Mouse (Mus musculus) hindbrain, embryonic 14.5 days (tissue): ENCODE data around the gene Cwf19l1. TPM values are rescaled to one million over a fixed set of nuclear protein-coding genes. Genes with fewer than 3 reads are reported as not detected.
"Not testable (repeated sequence)": the region's sequence is repeated elsewhere in the genome, so short reads cannot be mapped to it uniquely, and the experiment has no call there.

Source experiments
- ATAC-seq: fragments of 200-750 bp; cut with Nextera tagmentation; 2 replicates; pipeline ENCODE4 v1.8.0; 2017; ENCODE audit warnings: moderate number of reproducible peaks, mild to moderate bottlenecking, moderate TSS enrichment, moderate library complexity; ENCODE audit not compliant: low FRiP score
- DNase-seq: peaks from one replicate; pipeline ENCODE4 v3.0.0-alpha.2; 2015; ENCODE audit warnings: low spot score
- H3K27ac ChIP-seq: fragments of 300-500 bp; sonication (generic); 2 replicates; pipeline ENCODE4 v1.5.1; 2014; ENCODE audit warnings: mild to moderate bottlenecking, moderate library complexity
- H3K27me3 ChIP-seq: fragments of 300-500 bp; sonication (generic); 2 replicates; pipeline ENCODE4 v1.6.1; 2014; ENCODE audit warnings: mild to moderate bottlenecking, low read length, mixed read lengths; ENCODE audit not compliant: control insufficient read depth, insufficient read depth
- H3K36me3 ChIP-seq: fragments of 300-500 bp; sonication (generic); replicated peaks from 2 replicates; pipeline ENCODE4 v1.6.1; 2014; ENCODE audit not compliant: control insufficient read depth, insufficient read depth
- H3K4me1 ChIP-seq: fragments of 300-500 bp; sonication (generic); replicated peaks from 2 replicates; pipeline ENCODE4 v1.6.1; 2014; ENCODE audit warnings: antibody characterized with exemption, low read length, mixed read lengths; ENCODE audit not compliant: control insufficient read depth, insufficient read depth
- H3K4me2 ChIP-seq: fragments of 300-500 bp; sonication (generic); replicated peaks from 2 replicates; pipeline ENCODE4 v1.6.1; 2014; ENCODE audit warnings: mild to moderate bottlenecking, moderate library complexity
- H3K4me3 ChIP-seq: fragments of 300-500 bp; sonication (generic); replicated peaks from 2 replicates; pipeline ENCODE4 v1.5.1; 2014; ENCODE audit warnings: mild to moderate bottlenecking, low read length
- H3K9ac ChIP-seq: fragments of 300-500 bp; sonication (generic); 2 replicates; pipeline ENCODE4 v1.6.1; 2014
- H3K9me3 ChIP-seq: fragments of 300-500 bp; sonication (generic); 2 replicates; pipeline ENCODE4 v1.6.1; 2016; ENCODE audit warnings: low read length; ENCODE audit not compliant: control insufficient read depth
- WGBS: fragments of 180-500 bp; shearing (Covaris S2); extraction: QIAGEN DNeasy Blood & Tissue Kit; methylation state at CpG from one replicate; pipeline ENCODE4 v1.1.7; 2014; 5-methylcytosine and 5-hydroxymethylcytosine counted together
- polyA plus RNA-seq: library from polyadenylated mRNA; unstranded; fragments of >200 nt; fragmentation: Nextera tagmentation; extraction: Ambion mirVana; gene quantifications from 2 replicates; pipeline ENCODE4 v1.2.1, GENCODE M21; 2014

The Cwf19l1 gene
- polyA plus RNA-seq, 1 experiment from 2014 or later, result 29.7 TPM

DNA sequence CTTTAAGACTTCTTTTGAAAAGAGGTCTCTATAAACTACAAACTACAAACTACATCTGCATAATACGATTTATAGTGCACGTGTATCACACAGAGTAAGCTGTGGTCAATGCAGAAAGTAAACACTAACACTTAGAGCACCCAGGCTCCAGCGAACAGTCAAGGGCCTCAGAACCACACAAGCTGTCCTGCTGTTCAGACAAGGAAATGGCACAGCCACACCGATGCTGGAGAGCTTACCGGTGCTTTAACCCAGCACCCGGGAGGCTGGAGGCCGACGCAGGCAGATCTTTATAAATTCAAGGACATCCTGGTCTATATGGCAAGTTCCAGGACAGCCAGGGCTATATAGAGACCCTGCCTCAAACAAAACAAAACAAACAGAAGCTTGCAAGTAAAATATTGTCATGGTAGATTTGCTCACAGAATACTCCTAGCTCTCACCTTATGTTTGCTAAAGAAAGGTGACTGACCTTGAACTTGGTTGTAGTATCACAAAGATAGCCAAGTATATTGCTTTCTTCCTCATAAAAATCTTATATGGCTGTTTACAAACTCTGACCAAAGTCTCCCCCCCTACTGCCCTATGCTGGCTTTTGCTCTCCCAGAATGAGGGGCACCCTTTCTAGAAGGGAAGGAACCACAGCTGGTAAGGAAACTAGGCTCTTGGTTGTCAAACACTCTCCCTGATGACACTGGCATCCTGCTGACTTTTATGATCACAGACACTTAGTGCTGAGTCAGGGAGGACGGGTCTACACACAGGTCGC is 7.8 kb downstream of the Cwf19l1 start:
- Histone ChIP-seq H3K9me3 (no peaks in the 10 kb centered on the region), H3K9ac (no peak overlapping the region), H3K4me1 (no peaks in the 10 kb centered on the region), H3K27ac (no peak overlapping the region), H3K27me3 (no peaks in the 10 kb centered on the region), H3K4me3 (no peak overlapping the region), H3K4me2 (no peak overlapping the region), H3K36me3 (peaks cover 89% of the 10 kb centered on the region)
- ATAC-seq, result no peak
- DNase-seq, result no peak
- 96% methylated on average over 10 of the region's 10 CpGs for WGBS

DNA sequence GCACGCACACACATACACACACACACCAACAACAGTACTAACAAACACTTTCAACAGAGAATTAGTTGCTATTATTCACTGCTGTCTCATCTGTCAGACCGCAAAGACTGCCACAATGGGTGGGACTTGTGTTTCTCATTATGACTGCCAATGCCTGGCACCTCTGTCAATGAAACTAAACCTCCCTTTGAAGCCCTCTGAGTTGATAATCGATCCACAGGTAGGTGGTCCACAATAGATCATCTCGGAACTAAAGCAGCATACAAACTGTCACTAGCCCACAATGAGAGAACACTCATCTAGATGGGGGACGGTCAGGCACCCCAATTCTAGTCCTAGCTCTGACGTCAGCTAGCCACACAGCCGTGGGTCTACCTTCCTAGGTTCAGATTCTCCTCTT is 14.5 kb downstream of the Cwf19l1 start:
- DNase-seq, result no peak
- no peak overlapping the region for H3K4me3 ChIP-seq
- H3K36me3 ChIP-seq, result peaks cover 91% of the 10 kb centered on the region
- no peaks in the 10 kb centered on the region for H3K4me1 ChIP-seq
- no peak overlapping the region for H3K27ac ChIP-seq
- no peaks in the 10 kb centered on the region for H3K9me3 ChIP-seq
- H3K9ac ChIP-seq, result no peak overlapping the region
- ATAC-seq, result no peak
- 86% methylated on average over 7 of the region's 7 CpGs for WGBS
- H3K4me2 ChIP-seq, result no peak overlapping the region
- no peaks in the 10 kb centered on the region for H3K27me3 ChIP-seq

DNA sequence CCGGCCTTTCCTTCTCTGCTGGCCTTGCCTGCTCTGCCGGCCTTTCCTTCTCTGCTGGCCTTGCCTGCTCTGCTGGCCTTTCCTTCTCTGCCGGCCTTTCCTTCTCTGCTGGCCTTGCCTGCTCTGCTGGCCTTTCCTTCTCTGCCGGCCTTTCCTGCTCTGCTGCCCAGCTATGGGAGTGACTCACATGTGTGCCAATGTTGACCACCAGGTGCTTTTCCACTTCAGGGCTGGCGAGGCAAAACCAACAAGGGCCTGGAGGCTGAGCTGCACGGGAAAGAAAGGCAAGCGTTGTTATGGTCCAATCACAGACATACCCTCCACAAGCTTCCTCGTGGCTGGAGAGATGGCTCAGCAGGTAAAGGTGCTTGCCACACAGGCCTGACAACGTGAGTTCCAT is 15.0 kb downstream of the Cwf19l1 start:
- not testable (repeated sequence) for H3K4me2 ChIP-seq, H3K9me3 ChIP-seq, H3K27ac ChIP-seq, H3K4me3 ChIP-seq, ATAC-seq, H3K4me1 ChIP-seq, H3K9ac ChIP-seq, H3K27me3 ChIP-seq, DNase-seq
- 89% methylated on average over 7 of the region's 9 CpGs for WGBS
- H3K36me3 ChIP-seq, result peaks cover 96% of the 10 kb centered on the region

DNA sequence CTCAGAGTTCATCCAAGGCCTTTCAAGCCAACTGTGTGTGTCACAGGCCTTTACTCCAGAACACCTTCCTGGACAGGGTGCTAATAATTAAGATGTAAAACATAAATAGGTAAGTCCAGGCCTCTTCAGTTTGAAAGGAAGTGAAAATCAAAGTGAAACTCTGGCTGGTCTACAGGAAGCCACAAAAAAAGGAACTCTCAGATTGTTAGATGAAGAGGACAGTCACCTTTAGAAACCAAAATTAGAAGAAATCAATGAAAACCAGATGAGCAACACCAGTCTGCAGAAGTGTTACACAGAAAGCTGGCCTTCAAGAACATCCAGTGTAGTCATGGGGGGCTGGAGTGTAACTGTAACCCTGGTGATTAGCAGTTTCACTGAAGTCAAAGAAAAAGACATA is 17.9 kb downstream of the Cwf19l1 start:
- H3K9me3 ChIP-seq, result no peaks in the 10 kb centered on the region
- ATAC-seq (no peak), DNase-seq (no peak)
- H3K9ac ChIP-seq, result no peak overlapping the region
- H3K27me3 ChIP-seq, result no peaks in the 10 kb centered on the region
- no peak overlapping the region for H3K4me3 ChIP-seq
- H3K4me2 ChIP-seq, result no peak overlapping the region
- no peaks in the 10 kb centered on the region for H3K4me1 ChIP-seq
- no peak overlapping the region for H3K27ac ChIP-seq
- H3K36me3 ChIP-seq, result peaks cover 94% of the 10 kb centered on the region

DNA sequence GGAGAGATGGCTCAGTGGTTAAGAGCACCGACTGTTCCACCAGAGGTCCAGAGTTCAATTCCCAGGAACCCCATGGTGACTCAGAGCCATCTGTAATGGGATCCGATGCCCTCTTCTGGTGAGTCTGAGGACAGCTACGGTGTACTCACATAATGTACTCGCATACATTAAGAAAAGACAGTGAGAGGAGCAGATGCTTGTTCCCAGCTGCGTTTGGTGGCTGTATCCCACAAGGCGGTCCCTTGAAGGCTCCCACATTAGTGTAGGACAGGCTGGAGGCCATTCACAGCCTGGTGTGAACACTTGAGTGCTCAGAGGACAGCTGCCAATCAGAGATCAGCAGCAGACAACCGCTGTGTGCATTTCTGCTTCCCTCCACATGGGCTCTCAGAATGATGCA is 24.0 kb downstream of the Cwf19l1 start:
- 44% methylated on average over 7 of the region's 7 CpGs for WGBS
- H3K9ac ChIP-seq, result no peak overlapping the region
- DNase-seq (no peak), ATAC-seq (no peak)
- no peak overlapping the region for H3K4me3 ChIP-seq
- H3K4me1 ChIP-seq, result peaks cover 6% of the 10 kb centered on the region; the same call in 1 of the 2 replicates
- H3K4me2 ChIP-seq, result no peak overlapping the region
- peaks cover 64% of the 10 kb centered on the region for H3K36me3 ChIP-seq
- no peaks in the 10 kb centered on the region for H3K9me3 ChIP-seq
- no peak overlapping the region for H3K27ac ChIP-seq
- H3K27me3 ChIP-seq, result no peaks in the 10 kb centered on the region

DNA sequence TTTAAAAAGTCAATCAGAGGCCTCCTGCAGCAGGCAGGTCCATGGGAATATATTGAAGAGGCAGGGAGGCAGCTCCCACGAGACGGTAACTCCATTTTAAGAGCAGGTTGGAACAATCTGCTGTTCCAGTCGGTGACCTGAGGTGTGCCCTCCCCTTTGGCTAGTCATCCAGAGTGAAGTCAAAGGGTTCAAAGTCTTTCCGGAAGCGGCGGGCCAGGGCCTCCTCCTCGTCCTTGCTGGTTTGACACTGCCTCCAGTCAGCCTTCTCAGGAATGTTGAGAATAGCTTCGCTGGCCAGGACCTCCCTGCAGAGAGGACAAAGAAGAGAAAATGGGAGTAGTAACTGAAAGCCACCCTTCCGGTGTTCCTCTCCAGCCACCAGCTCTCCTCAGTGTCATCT is 25.3 kb downstream of the Cwf19l1 start:
- WGBS, result 89% methylated on average over 9 of the region's 9 CpGs
- Histone ChIP-seq H3K9me3 (no peaks in the 10 kb centered on the region), H3K4me2 (no peak overlapping the region), H3K9ac (no peak overlapping the region), H3K27me3 (no peaks in the 10 kb centered on the region), H3K36me3 (peaks cover 52% of the 10 kb centered on the region), H3K4me3 (no peak overlapping the region), H3K4me1 (peaks cover 14% of the 10 kb centered on the region), H3K27ac (no peak overlapping the region)
- ATAC-seq (no peak), DNase-seq (no peak)

DNA sequence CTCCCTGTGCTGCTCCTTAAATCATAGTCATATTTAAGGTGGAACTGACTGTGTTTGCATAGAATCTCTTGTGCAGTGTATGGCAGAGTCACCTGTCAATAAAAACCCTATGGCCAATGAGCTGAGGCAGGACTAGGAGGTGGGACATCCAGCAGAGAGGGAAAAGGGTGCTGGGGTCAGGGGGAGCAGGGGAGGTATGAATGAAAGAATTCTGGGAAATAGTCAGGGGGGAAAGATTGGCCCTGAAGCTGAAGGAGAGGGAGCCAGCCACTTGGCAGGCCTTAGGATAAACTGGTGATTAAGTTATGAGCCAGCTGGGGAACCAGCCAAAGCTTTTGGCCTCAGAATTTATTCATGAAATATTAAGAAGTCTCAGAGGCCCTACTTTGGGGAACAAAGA is 26.7 kb downstream of the Cwf19l1 start:
- Histone ChIP-seq H3K4me3 (no peak overlapping the region), H3K4me2 (no peak overlapping the region), H3K9me3 (no peaks in the 10 kb centered on the region), H3K4me1 (peaks cover 14% of the 10 kb centered on the region), H3K27ac (no peak overlapping the region), H3K36me3 (peaks cover 39% of the 10 kb centered on the region), H3K27me3 (no peaks in the 10 kb centered on the region), H3K9ac (no peak overlapping the region)
- ATAC-seq (no peak), DNase-seq (no peak)

DNA sequence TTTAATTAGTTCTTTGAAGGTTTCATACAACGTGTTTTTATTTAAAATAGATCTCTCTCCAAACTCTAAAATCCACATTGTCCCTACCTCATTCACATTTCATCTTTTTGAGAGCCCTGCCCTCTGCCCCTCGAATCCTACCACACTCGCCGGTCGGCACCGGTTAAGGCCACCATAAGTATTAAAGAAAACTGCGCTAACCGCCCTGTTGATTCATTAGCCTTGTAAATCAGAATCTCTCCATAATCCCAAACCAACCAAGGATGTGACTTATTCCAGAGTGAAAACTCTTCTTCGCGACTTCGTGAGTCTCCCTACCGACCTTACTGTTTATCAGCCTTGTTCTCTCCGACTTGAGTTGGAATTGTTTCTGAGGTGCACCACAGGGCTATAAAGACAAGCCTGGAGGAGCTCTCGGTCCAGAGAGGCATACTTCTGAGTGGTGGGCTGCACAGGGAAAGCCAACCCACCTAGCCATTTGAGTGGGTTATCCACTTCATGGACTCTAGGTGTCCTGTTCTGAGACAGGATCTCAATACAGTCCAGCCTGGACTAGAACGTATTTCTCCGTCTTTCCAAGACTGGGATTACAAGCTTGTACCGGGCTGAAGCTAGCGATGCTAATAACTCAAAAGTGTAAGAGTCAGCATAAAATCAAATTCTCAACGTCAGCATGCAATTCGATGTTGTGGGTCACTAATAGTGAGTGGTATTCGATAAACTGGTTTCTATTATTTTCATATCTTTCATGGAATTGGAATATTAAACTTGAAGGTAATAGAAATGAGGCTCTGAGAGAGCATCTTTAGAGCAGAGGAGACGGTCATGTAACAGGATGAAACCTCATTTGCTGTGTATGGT is 27.8 kb downstream of the Cwf19l1 start:
- H3K4me1 ChIP-seq, result peaks cover 14% of the 10 kb centered on the region
- no peaks in the 10 kb centered on the region for H3K27me3 ChIP-seq
- peak; percentile 21; the same call in 1 of the 2 replicates for ATAC-seq
- 26% methylated on average over 22 of the region's 22 CpGs for WGBS
- no peaks in the 10 kb centered on the region for H3K9me3 ChIP-seq
- H3K27ac ChIP-seq, result peak overlapping the region; percentile 77
- H3K4me3 ChIP-seq, result peak overlapping the region; percentile 96
- peak overlapping the region; percentile 95 for H3K4me2 ChIP-seq
- peaks cover 31% of the 10 kb centered on the region for H3K36me3 ChIP-seq
- no peak for DNase-seq
- peak overlapping the region; percentile 98 for H3K9ac ChIP-seq

DNA sequence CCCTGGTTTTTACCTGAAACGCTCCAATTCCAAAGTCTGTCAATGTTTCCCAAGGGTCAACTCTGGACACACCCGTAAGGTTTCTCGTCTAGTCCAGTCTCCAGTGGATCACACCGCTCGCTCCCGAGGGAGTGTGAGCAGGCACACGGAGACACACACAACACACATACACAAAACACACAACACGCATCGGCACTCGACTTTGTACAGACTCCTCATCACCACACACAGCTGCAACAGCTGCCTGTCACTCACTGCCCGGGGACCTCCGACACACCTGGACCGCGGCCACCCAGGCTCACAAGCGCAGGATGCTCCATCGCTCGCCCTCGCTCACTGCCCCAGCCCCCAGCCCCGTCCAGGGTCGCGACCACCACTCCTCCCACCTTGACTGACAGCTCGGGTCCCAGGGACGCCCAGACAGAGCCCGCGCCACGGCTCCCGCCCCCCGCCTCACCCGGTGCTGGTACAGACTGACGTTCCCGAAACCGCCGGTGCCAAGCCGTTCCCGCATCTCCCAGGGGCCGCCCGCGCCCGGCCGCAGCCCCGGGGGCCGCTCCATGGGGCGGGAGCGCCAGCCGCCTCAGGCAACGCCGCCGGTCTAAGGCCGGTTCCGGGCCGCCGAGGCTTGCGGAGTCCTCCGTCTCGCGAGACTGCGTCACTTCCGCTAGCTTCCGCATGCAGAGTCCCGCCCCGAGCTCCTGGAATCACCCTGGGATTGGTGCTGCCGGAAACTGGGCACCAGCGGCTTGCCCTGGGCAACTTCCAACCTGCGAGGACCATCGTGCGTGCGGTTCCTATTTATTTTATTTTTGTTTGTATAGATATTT is 28.6 kb downstream of the Cwf19l1 start, which contains the start of gene Chuk:
Chuk (minus strand) TSS at position 650 of the 830 bp plus-strand sequence.
- Histone ChIP-seq H3K4me2 (peak within 1 kb of the TSS; percentile 95), H3K9ac (peak within 1 kb of the TSS; percentile 98), H3K9me3 (no peaks in the 10 kb centered on the region), H3K27me3 (no peaks in the 10 kb centered on the region), H3K4me1 (peaks cover 14% of the 10 kb centered on the region), H3K4me3 (peak within 1 kb of the TSS; percentile 96), H3K27ac (peak within 1 kb of the TSS; percentile 77), H3K36me3 (peaks cover 28% of the 10 kb centered on the region)
- peak; percentile 99 for ATAC-seq
- DNase-seq, result peak; percentile 99
- 1% methylated on average over 67 of the region's 67 CpGs for WGBS
